Mouse (Mus musculus) CD8-positive naive resting alpha-beta T cell, adult 57 days (primary cell): Measurements from ENCODE around the gene Pias4. TPM values are rescaled to one million over a fixed set of nuclear protein-coding genes. Genes with fewer than 3 reads are reported as not detected.

Experiments
- total RNA-seq: library from RNA; stranded (reverse); gene quantifications from one replicate; pipeline ENCODE4 v1.2.4, GENCODE M21; 2023

The Pias4 gene
- total RNA-seq: 41.2 TPM

DNA sequence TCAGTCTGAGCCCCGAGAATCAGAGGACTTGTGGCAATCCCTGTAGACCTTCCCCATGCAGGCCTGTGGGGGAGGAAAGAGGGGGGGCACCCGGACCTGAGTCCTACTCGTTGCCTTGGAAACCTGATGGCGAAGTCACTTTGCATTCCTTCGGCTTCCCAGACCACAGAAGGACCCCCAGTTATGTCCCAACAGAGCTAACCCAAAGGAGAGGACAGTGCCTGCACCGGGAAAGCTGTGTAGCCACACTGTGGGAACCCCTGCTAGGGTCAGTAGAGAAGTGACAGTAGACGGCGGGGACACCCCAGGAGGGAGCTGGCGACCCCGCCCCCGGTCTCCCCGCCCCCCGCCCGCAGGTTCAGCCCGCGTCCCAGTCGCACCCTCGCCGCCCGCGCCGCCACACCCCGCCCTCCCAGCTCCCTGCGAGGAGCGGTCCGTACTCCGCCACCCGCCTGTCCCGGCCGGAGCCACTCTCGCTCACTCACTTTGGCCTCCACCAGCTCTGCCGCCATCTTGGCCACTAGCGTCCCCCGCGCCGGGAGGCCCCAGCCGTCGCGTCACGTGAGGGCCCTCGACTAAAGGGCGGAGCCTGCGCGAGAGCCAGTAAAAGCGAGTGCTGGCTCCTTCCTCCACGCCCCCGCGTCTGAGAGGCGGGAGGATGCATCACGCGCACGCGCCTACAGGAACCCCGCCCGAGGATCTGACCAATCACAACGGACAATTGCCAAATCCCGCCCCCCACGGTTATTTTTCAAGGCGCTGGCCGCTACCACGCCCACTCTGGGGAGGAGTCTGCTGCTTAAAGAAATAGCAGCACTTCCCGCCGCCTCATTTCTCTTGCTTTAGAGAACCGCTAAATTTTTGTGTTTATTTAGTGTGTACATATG lies at the start of gene Pias4:
Pias4 (minus strand) TSS at position 724 of the 887 bp plus-strand sequence.

DNA sequence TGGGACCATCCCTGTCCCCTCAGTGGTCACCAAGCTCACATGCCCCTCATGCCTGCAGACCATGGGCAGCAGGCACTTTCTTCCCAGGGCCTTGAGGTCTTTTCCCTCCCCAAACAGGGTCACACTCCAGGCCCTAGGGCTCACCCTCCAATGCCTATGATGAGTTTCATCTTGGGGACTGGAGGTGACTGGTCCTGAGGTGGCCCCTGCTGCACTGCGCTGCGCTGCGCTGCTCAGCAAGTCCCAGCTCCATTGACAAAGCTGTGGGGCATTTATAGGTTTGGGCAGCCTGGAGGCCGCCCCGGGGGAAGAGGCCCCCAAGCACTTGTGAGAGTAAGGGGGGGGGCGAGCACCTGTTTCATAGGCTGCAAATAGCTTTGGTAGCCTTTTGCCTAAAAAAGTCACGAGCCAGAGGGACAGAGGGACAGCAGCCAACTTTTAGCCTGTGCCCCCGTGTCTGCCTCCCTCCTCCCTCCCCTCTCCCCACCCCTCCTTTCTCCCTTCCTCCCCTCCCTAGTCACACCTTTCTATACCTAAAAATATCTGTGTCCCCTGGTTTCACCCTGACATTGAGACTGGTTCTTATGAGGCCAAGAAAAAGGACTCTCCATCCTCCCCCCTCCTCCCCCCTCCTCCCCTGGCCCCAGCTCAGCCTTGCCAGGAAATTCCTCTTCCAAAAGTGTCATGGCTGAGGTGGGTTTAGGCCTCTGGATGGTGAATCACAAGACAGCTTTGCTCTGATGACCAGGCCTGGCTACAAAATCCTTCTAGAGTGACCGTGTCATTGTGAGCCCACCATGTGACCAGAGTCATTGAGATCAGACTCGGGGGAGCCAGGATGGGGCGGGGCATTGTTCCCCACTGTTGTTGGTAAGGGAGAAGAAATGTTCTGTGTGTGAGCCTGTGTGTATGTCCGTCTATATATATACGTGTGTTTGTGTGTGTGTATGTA lies 34.4 kb upstream of the Pias4 start, which contains the start of gene Nmrk2:
Nmrk2 (minus strand) TSS at position 245 of the 952 bp plus-strand sequence.

DNA sequence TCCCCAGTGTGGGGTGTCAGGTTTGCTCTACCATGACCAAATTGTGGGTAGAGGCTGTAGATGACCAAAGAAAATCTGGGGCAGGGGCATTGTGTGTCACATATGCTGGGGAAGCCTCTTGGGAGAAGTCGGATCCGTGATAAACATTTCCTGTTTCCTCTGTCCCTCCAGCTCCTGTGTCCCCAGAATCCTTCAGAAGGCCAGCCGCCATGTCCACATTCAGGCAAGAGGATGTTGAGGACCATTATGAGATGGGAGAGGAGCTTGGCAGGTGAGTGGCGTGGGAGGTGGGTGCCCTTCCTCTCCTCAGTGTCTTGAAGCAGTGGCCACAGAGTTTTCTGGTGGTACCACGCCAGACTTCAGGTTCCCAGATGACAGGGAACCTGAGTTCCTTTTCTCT lies 16.1 kb upstream of the Pias4 start, which contains the start of gene 4930442H23Rik:
4930442H23Rik (minus strand) TSS at position 45 of the 400 bp plus-strand sequence.

DNA sequence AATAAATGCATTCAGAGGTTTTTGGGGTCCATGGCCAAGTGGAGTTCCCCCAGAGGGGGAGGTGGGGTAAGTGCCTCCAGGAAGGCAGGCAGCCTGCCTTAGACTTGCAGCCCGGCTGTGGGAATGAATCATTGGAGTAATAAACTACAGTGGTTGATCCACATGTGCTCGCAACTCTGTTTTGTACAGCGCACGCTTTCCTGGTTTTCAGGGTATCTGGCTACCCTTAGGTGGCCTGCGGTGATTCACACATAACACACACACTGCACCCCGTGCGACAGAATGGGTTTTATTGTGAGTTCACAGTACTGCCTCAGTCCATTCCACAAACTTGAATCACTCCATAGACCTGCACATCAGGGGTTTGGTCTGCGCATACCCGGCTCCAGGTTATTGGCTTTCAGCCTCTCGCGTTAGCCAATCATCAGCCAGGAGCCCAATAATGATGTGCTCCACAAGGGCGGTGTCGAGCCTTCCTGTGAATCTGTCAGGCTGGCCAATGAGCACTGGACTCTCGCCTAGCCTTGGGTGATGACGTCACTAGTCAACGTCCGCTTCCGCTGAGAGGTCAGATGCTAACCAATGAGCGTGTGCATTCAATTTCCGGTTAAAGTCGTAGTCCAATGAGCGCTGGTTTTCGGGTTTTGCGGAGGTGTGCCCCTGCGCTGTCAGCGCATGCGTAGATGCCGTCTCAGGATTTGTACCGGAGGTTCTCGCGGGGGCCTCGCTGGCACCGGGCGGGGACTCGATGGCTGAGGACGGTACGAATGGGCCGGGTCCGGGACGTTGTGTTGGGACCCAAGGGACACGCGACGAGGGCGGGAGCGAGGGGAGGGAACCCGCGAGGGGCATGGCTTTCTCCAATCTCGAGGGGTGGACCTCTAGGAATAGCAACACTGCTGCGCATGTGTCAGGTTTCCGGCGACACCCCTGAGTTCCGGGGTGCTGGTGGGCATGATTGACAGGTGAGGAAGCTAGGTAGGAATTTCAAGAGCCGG lies 14.9 kb upstream of the Pias4 start, which contains the start of gene Dapk3:
Dapk3 (plus strand) TSS at position 670 of the 998 bp plus-strand sequence.

DNA sequence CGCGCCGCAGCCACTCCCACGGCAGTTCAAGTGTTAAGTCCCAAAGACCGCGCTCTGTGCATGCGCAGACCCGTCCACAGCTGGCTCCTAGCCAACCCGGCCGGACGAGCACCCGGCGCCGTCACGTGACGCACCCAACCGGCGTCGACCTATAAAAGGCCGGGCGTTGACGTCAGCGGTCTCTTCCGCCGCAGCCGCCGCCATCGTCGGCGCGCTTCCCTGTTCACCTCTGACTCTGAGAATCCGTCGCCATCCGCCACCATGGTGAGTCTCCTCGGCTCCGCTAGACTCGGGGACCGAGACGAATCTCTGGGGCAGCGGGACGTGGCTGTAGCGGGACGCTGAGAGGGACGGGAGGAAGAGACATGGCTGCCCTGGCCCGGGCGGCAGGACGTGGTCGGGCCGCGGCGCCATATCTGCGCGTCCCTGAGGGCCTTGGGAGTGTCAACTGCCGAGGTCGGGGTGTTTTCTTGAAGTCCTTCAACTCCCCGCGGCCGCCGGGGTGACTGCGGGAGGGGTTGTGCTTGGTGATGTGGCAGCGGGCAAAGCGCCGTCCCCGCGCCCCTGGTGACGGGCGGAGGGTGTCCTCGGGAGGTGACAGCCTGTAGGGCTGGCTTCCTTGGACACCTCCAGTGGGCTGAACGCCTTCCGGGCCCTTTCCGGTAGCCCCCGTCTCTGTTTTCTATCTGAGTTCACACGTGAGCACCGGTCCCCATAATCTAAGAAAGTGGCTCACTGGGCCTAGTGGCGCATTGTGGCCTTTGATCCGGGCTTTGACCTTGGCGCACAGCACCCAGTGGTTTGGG lies 8.9 kb upstream of the Pias4 start, which contains the start of gene Eef2:
Eef2 (plus strand) TSS at position 166 of the 806 bp plus-strand sequence.

DNA sequence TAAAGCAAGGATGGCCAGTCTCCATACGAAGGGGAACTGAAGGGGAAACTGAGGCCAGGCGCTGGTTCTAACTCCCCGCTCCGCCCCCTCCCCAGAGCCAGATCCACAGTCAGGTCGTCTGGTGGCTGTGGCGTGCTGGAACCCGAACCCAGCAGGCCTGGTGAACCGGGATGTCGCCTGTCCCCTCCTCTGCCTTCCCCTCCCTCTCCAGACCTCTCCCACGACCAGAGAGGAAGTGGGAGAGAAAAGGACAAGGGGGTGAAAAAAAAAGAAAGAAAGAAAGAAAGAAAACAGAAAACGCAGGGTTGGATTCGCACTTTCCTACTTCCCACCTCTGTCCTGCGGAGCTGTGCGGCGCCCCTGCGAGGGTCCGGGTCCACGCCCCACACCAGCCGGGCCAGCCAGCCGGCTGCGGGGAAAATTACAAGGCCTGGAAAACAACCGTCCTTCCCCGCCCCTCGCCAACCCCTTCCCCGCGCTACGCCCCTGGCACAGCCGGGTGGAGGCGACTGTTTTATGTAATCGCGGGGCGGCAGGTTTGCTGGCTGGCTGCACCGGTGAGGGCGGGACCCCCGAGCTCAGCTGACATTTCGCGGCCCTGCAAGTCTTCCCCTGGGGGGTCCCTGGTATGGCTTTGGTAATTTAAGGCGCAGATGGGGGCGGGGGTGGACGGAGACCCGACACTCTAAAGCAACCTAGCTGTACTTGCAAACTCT lies 32.6 kb downstream of the Pias4 start, which contains the start of gene Zbtb7a:
Zbtb7a (plus strand) TSS at position 255 of the 716 bp plus-strand sequence.

DNA sequence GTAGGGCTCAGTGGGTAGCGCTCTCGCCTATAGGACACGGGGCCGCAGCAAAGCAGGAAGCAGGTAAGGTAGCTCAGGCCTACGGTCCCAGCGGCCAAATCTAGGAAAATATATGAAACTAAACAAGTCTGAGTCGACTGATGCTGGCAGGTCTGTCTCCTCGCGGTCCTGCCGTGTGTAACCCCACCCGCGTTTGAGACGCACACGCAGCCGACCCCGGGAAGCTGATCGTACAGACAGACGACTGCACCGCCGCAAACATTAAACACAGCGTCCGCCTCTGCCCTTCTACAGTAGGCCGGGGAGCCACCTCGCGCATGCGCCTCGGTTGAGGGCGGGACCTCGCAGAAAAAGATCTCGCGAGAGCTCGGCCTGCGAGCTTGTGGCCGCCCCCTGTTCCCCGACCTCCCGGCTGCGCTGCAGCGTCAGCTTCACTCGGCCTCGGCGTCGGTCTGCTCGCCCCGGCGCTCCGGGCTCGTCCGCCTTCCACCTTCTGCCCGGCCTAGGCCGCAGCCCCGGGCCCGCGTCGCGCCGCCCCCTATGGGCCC lies 62.1 kb downstream of the Pias4 start, which contains the start of gene Map2k2:
Map2k2 (plus strand) TSS at position 351 of the 548 bp plus-strand sequence.

Other genes with a start within 250 kb of the Pias4 start
- gene Lmnb2, start 249.7 kb downstream of the Pias4 start, total RNA-seq: 12.3 TPM
- gene Gadd45b, start 237.8 kb downstream of the Pias4 start, total RNA-seq: 20.3 TPM
- gene Gng7, start 153.0 kb downstream of the Pias4 start, total RNA-seq: not detected
- not detected for gene Diras1, start 142.3 kb downstream of the Pias4 start, total RNA-seq
- 16.8 TPM for gene Slc39a3, start 130.5 kb downstream of the Pias4 start, total RNA-seq
- 52.5 TPM for gene Sgta, start 107.7 kb downstream of the Pias4 start, total RNA-seq
- gene Thop1, start 97.9 kb downstream of the Pias4 start, total RNA-seq: 11.8 TPM
- not detected for gene Creb3l3, start 69.0 kb downstream of the Pias4 start, total RNA-seq
- gene Map2k2, start 62.0 kb downstream of the Pias4 start, total RNA-seq: 113 TPM
- 75.4 TPM for gene Zbtb7a, start 32.7 kb downstream of the Pias4 start, total RNA-seq
- 2,569 TPM for gene Eef2, start 8.7 kb upstream of the Pias4 start, total RNA-seq
- 63.4 TPM for gene Dapk3, start 15.1 kb upstream of the Pias4 start, total RNA-seq
- gene 4930442H23Rik, start 15.9 kb upstream of the Pias4 start, total RNA-seq: not detected
- 0.37 TPM for gene Nmrk2, start 34.1 kb upstream of the Pias4 start, total RNA-seq
- 0.12 TPM for gene Atcay, start 62.9 kb upstream of the Pias4 start, total RNA-seq
- gene Zfr2, start 65.2 kb upstream of the Pias4 start, total RNA-seq: 6.8 TPM
- gene Matk, start 85.0 kb upstream of the Pias4 start, total RNA-seq: 21.5 TPM
- gene Mrpl54, start 99.0 kb upstream of the Pias4 start, total RNA-seq: 123 TPM
- 27.2 TPM for gene Apba3, start 99.0 kb upstream of the Pias4 start, total RNA-seq
- gene Tjp3, start 123.7 kb upstream of the Pias4 start, total RNA-seq: 4.8 TPM
- 106 TPM for gene Pip5k1c, start 125.0 kb upstream of the Pias4 start, total RNA-seq
- 48.0 TPM for gene Cactin, start 153.2 kb upstream of the Pias4 start, total RNA-seq
- 39.9 TPM for gene Tbxa2r, start 160.8 kb upstream of the Pias4 start, total RNA-seq
- not detected for gene Gipc3, start 175.3 kb upstream of the Pias4 start, total RNA-seq
- gene Hmg20b, start 182.6 kb upstream of the Pias4 start, total RNA-seq: 41.6 TPM
- 4.8 TPM for gene Mfsd12, start 189.6 kb upstream of the Pias4 start, total RNA-seq
- gene 4930404N11Rik, start 197.9 kb upstream of the Pias4 start, total RNA-seq: 5.7 TPM
- 30.6 TPM for gene Fzr1, start 210.6 kb upstream of the Pias4 start, total RNA-seq
- 44.9 TPM for gene Dohh, start 216.5 kb upstream of the Pias4 start, total RNA-seq
- gene Gm48551, start 216.5 kb upstream of the Pias4 start, total RNA-seq: 5.8 TPM
- gene Gm48552, start 221.1 kb upstream of the Pias4 start, total RNA-seq: 4.2 TPM
- 5.3 TPM for gene Smim24, start 225.1 kb upstream of the Pias4 start, total RNA-seq